Mouse (Mus musculus) G1E (cell line): ENCODE measurements around the gene Cep85l. TPM values are rescaled to one million over a fixed set of nuclear protein-coding genes. Genes with fewer than 3 reads are reported as not detected.

Experiments
- ATAC-seq: 2 replicates; pipeline ENCODE4 v1.8.0; 2016; ENCODE audit warnings: mild to moderate bottlenecking; ENCODE audit not compliant: insufficient number of reproducible peaks, poor library complexity, low FRiP score, severe bottlenecking; ENCODE audit errors: extremely low read depth
- DNase-seq: peaks from one replicate; pipeline ENCODE4 v3.0.0; 2012; ENCODE audit warnings: low spot score
- H3K27me3 ChIP-seq: 2 replicates; pipeline ENCODE4 v1.6.1; 2012; ENCODE audit warnings: mild to moderate bottlenecking, low read length, inconsistent platforms; ENCODE audit not compliant: insufficient read depth
- H3K36me3 ChIP-seq: replicated peaks from 2 replicates; pipeline ENCODE3; 2012; ENCODE audit warnings: mild to moderate bottlenecking, inconsistent platforms
- H3K4me1 ChIP-seq: 2 replicates; pipeline ENCODE4 v1.6.1; 2012; ENCODE audit warnings: low read depth, low read length, inconsistent platforms, mixed read lengths; ENCODE audit not compliant: insufficient read depth
- H3K4me3 ChIP-seq: 2 replicates; pipeline ENCODE4 v1.5.1; 2012; ENCODE audit warnings: low read depth, mild to moderate bottlenecking, inconsistent platforms, low read length, moderate library complexity, mixed read lengths
- H3K9me3 ChIP-seq: replicated peaks from 2 replicates; pipeline ENCODE4 v1.6.1; 2012; ENCODE audit warnings: inconsistent platforms
- CTCF ChIP-seq: IDR thresholded peaks from 2 replicates; pipeline ENCODE4 v1.5.1; 2012; ENCODE audit warnings: low read depth, low read length, inconsistent platforms, mixed read lengths
- GATA1 ChIP-seq: IDR thresholded peaks from 2 replicates; pipeline ENCODE4 v1.6.1; 2012; ENCODE audit warnings: borderline replicate concordance, low read length, inconsistent platforms, mixed read lengths
- GATA2 ChIP-seq: IDR thresholded peaks from 2 replicates; pipeline ENCODE4 v1.6.1; 2012; ENCODE audit warnings: low read depth, low read length, inconsistent platforms, borderline replicate concordance
- POLR2AphosphoS5 ChIP-seq: IDR thresholded peaks from 2 replicates; pipeline ENCODE4 v1.6.1; 2012; ENCODE audit warnings: low read depth, low read length, inconsistent platforms; ENCODE audit not compliant: insufficient replicate concordance
- TAL1 ChIP-seq: conservative IDR thresholded peaks from 2 replicates; pipeline ENCODE4 v1.6.1; 2012; ENCODE audit warnings: low read depth, low read length, inconsistent platforms, mixed read lengths
- polyA plus RNA-seq: library from polyadenylated mRNA; stranded (reverse); fragments of >175 nt; gene quantifications from 2 replicates; pipeline ENCODE4 v1.2.3, GENCODE M21; 2012
- total RNA-seq, 2 experiments: library from RNA; stranded (forward) in 1 of 2; stranded (reverse) in 1 of 2; fragments of 200-1000 nt in 1 of 2; fragments of >200 nt in 1 of 2; fragmentation: Nextera tagmentation in 1 of 2; gene quantifications; 2 replicates each; pipeline ENCODE4 v1.2.3; 2014 to 2017

The Cep85l gene
- total and polyA plus RNA-seq, 3 experiments: 0.44 TPM; not detected in 2

GRCm38 (mm10) chr10:53412165-53412564 lies 32.4 kb upstream of the Cep85l start:
- no peaks in the 10 kb centered on the region for H3K36me3 ChIP-seq
- no peaks in the 10 kb centered on the region for H3K4me1 ChIP-seq
- no peaks in the 10 kb centered on the region for H3K9me3 ChIP-seq
- no peak overlapping the region for H3K4me3 ChIP-seq
- H3K27me3 ChIP-seq: no peaks in the 10 kb centered on the region
- no peak for DNase-seq
- TF ChIP-seq CTCF: no peak
- no peak for TF ChIP-seq GATA1
- ATAC-seq: no peak

GRCm38 (mm10) chr10:53410831-53411230 lies 31.1 kb upstream of the Cep85l start:
- Histone ChIP-seq H3K9me3 (no peaks in the 10 kb centered on the region), H3K4me1 (no peaks in the 10 kb centered on the region), H3K36me3 (no peaks in the 10 kb centered on the region), H3K27me3 (no peaks in the 10 kb centered on the region), H3K4me3 (no peak overlapping the region)
- ATAC-seq (no peak), DNase-seq (no peak)
- TF ChIP-seq CTCF (no peak), GATA1 (no peak), GATA2 (no peak), TAL1 (no peak), POLR2AphosphoS5 (no peak)

- TF ChIP-seq POLR2AphosphoS5 (no peak), TAL1 (no peak), GATA1 (no peak), GATA2 (no peak), CTCF (no peak)
- Histone ChIP-seq H3K27me3 (no peaks in the 10 kb centered on the region), H3K36me3 (no peaks in the 10 kb centered on the region), H3K4me1 (no peaks in the 10 kb centered on the region), H3K9me3 (no peaks in the 10 kb centered on the region), H3K4me3 (no peak overlapping the region)
- ATAC-seq (no peak), DNase-seq (no peak)
These were observed 27.7 kb upstream of the Cep85l start for GRCm38 (mm10) chr10:53407422-53407821.

- TF ChIP-seq GATA1 (no peak), TAL1 (no peak), CTCF (no peak), GATA2 (no peak), POLR2AphosphoS5 (no peak)
- ATAC-seq: no peak
- H3K27me3 ChIP-seq: no peaks in the 10 kb centered on the region
- no peak for DNase-seq
- H3K36me3 ChIP-seq: no peaks in the 10 kb centered on the region
- no peaks in the 10 kb centered on the region for H3K4me1 ChIP-seq
- no peak overlapping the region for H3K4me3 ChIP-seq
- no peaks in the 10 kb centered on the region for H3K9me3 ChIP-seq
These were observed 27.1 kb upstream of the Cep85l start for GRCm38 (mm10) chr10:53406845-53407244.

- H3K4me1 ChIP-seq: no peaks in the 10 kb centered on the region
- H3K36me3 ChIP-seq: no peaks in the 10 kb centered on the region
- ATAC-seq (no peak), DNase-seq (no peak)
- no peaks in the 10 kb centered on the region for H3K27me3 ChIP-seq
- no peaks in the 10 kb centered on the region for H3K9me3 ChIP-seq
- no peak overlapping the region for H3K4me3 ChIP-seq
- TF ChIP-seq TAL1 (no peak), POLR2AphosphoS5 (no peak), CTCF (no peak), GATA2 (no peak), GATA1 (no peak)
These were observed 22.5 kb upstream of the Cep85l start for GRCm38 (mm10) chr10:53402293-53402692.

- Histone ChIP-seq H3K36me3 (no peaks in the 10 kb centered on the region), H3K9me3 (no peaks in the 10 kb centered on the region), H3K4me1 (no peaks in the 10 kb centered on the region), H3K27me3 (no peaks in the 10 kb centered on the region), H3K4me3 (no peak overlapping the region)
- DNase-seq (no peak), ATAC-seq (no peak)
- no peak for TF ChIP-seq TAL1
- no peak for TF ChIP-seq GATA2
- TF ChIP-seq CTCF: no peak
- TF ChIP-seq GATA1: no peak
- TF ChIP-seq POLR2AphosphoS5: no peak
These were observed 19.3 kb upstream of the Cep85l start for GRCm38 (mm10) chr10:53399053-53399452.

- no peak overlapping the region for H3K4me3 ChIP-seq
- no peak for TF ChIP-seq POLR2AphosphoS5
- no peak for TF ChIP-seq TAL1
- TF ChIP-seq GATA2: no peak
- TF ChIP-seq GATA1: no peak
- no peak for TF ChIP-seq CTCF
- no peaks in the 10 kb centered on the region for H3K4me1 ChIP-seq
- H3K9me3 ChIP-seq: no peaks in the 10 kb centered on the region
- DNase-seq (no peak), ATAC-seq (no peak)
- no peaks in the 10 kb centered on the region for H3K27me3 ChIP-seq
- H3K36me3 ChIP-seq: no peaks in the 10 kb centered on the region
These were observed 18.8 kb upstream of the Cep85l start for GRCm38 (mm10) chr10:53398540-53398902.
